Mouse (Mus musculus) kidney, postnatal 0 days (tissue): ENCODE data around the gene Rnf215. TPM values are rescaled to one million over a fixed set of nuclear protein-coding genes. Genes with fewer than 3 reads are reported as not detected.
"Not testable (repeated sequence)": the region's sequence is repeated elsewhere in the genome, so short reads cannot be mapped to it uniquely, and the experiment has no call there.

Experiments
- ATAC-seq: fragments of 200-750 bp; cut with Nextera tagmentation; replicated peaks from 2 replicates; pipeline ENCODE4 v1.8.0; 2017; ENCODE audit warnings: low read depth, moderate number of reproducible peaks, moderate TSS enrichment, moderate library complexity; ENCODE audit not compliant: low FRiP score
- DNase-seq: peaks from one replicate; pipeline ENCODE4 v3.0.0-alpha.2; 2016; ENCODE audit warnings: low spot score
- H3K27ac ChIP-seq: fragments of 300-500 bp; sonication (generic); 2 replicates; pipeline ENCODE4 v1.5.1; 2014; ENCODE audit warnings: mild to moderate bottlenecking
- H3K27me3 ChIP-seq: fragments of 300-500 bp; sonication (generic); 2 replicates; pipeline ENCODE4 v1.6.1; 2014; ENCODE audit warnings: low read length, mixed read lengths; ENCODE audit not compliant: insufficient read depth
- H3K36me3 ChIP-seq: fragments of 300-500 bp; sonication (generic); 2 replicates; pipeline ENCODE4 v1.6.1; 2014; ENCODE audit warnings: low read length, mixed read lengths; ENCODE audit not compliant: insufficient read depth
- H3K4me1 ChIP-seq: fragments of 300-500 bp; sonication (generic); replicated peaks from 2 replicates; pipeline ENCODE4 v1.6.1; 2014; ENCODE audit warnings: antibody characterized with exemption, low read length, mixed read lengths; ENCODE audit not compliant: insufficient read depth
- H3K4me2 ChIP-seq: fragments of 300-500 bp; sonication (generic); 2 replicates; pipeline ENCODE4 v1.6.1; 2014; ENCODE audit warnings: mild to moderate bottlenecking, low read length, moderate library complexity, mixed read lengths
- H3K4me3 ChIP-seq: fragments of 300-500 bp; sonication (generic); replicated peaks from 2 replicates; pipeline ENCODE4 v1.5.1; 2014; ENCODE audit warnings: low read depth, low read length
- H3K9ac ChIP-seq: fragments of 300-500 bp; sonication (generic); 2 replicates; pipeline ENCODE4 v1.6.1; 2014; ENCODE audit warnings: low read depth, low read length
- H3K9me3 ChIP-seq: fragments of 300-500 bp; sonication (generic); replicated peaks from 2 replicates; pipeline ENCODE4 v1.6.1; 2016; ENCODE audit warnings: low read length, inconsistent platforms, mixed read lengths
- CTCF ChIP-seq: IDR thresholded peaks from 2 replicates; pipeline ENCODE4 v1.5.1; 2016; ENCODE audit warnings: antibody characterized with exemption, low read depth, mild to moderate bottlenecking, moderate library complexity
- WGBS: fragments of 180-500 bp; shearing (Covaris S2); extraction: QIAGEN DNeasy Blood & Tissue Kit; methylation state at CpG from one replicate; pipeline ENCODE4 v1.1.7; 2014; 5-methylcytosine and 5-hydroxymethylcytosine counted together
- microRNA-seq: library from miRNA; unstranded; fragments of <30 nt; microRNA quantifications from one replicate; pipeline ENCODE4, GENCODE M21; 2016
- polyA plus RNA-seq: library from polyadenylated mRNA; unstranded; fragments of >200 nt; fragmentation: Nextera tagmentation; extraction: Ambion mirVana; gene quantifications from 2 replicates; pipeline ENCODE4 v1.2.1, GENCODE M21; 2015

The Rnf215 gene
- polyA plus RNA-seq, 1 experiment from 2014 or later, result 29.8 TPM

GRCm38 (mm10) chr11:4184251-4184952 is 49.4 kb downstream of the Rnf215 start:
- ATAC-seq (no peak), DNase-seq (no peak)
- 60% methylated on average over 4 of the region's 4 CpGs for WGBS
- Histone ChIP-seq H3K4me2 (no peak overlapping the region), H3K9me3 (no peaks in the 10 kb centered on the region), H3K27ac (no peak overlapping the region), H3K4me1 (peaks cover 14% of the 10 kb centered on the region), H3K9ac (no peak overlapping the region), H3K36me3 (peaks cover 28% of the 10 kb centered on the region), H3K27me3 (no peaks in the 10 kb centered on the region), H3K4me3 (no peak overlapping the region)
- TF ChIP-seq CTCF, result peak; percentile 40; the same call in 1 of the 2 replicates

GRCm38 (mm10) chr11:4185480-4185879 is 50.5 kb downstream of the Rnf215 start:
- peaks cover 17% of the 10 kb centered on the region for H3K4me1 ChIP-seq
- H3K9me3 ChIP-seq, ATAC-seq, H3K9ac ChIP-seq, DNase-seq, H3K27ac ChIP-seq, H3K4me3 ChIP-seq, H3K27me3 ChIP-seq, H3K4me2 ChIP-seq: not testable (repeated sequence)
- 94% methylated on average over 6 of the region's 6 CpGs for whole genome bisulfite sequencing
- peaks cover 18% of the 10 kb centered on the region for H3K36me3 ChIP-seq

GRCm38 (mm10) chr11:4186486-4187317 is 51.7 kb downstream of the Rnf215 start, which contains the start of gene Tbc1d10a:
Gene Tbc1d10a (plus strand): TSS chr11:4186789.
- peak within 1 kb of the TSS; percentile 95 for H3K4me2 ChIP-seq
- H3K36me3 ChIP-seq, result 0 out of 2 replicates have a peak, but pooled peaks cover 6% of the 10 kb centered on the region
- DNase-seq, result peak; percentile 99
- ATAC-seq, result peak; percentile 98
- TF ChIP-seq CTCF, result peak; percentile 15; the same call in 1 of the 2 replicates
- peaks cover 21% of the 10 kb centered on the region for H3K4me1 ChIP-seq
- H3K9ac ChIP-seq, result peak within 1 kb of the TSS; percentile 94
- peak within 1 kb of the TSS; percentile 78 for H3K27ac ChIP-seq
- H3K27me3 ChIP-seq, result no peaks in the 10 kb centered on the region
- WGBS, result under 1% methylated on average over 71 of the region's 71 CpGs
- H3K9me3 ChIP-seq, result no peaks in the 10 kb centered on the region
- H3K4me3 ChIP-seq, result peak within 1 kb of the TSS; percentile 88

GRCm38 (mm10) chr11:4187318-4187700 is 52.3 kb downstream of the Rnf215 start:
- H3K4me2 ChIP-seq, result peak overlapping the region; percentile 95
- no peak for TF ChIP-seq CTCF
- H3K4me3 ChIP-seq, result peak overlapping the region; percentile 88
- H3K4me1 ChIP-seq, result peaks cover 21% of the 10 kb centered on the region
- ATAC-seq (no peak), DNase-seq (no peak)
- H3K36me3 ChIP-seq, result 0 out of 2 replicates have a peak, but pooled peaks cover 4% of the 10 kb centered on the region
- no peaks in the 10 kb centered on the region for H3K9me3 ChIP-seq
- H3K27ac ChIP-seq, result peak overlapping the region; percentile 78; the same call in 1 of the 2 replicates
- H3K27me3 ChIP-seq, result no peaks in the 10 kb centered on the region
- 12% methylated on average over 9 of the region's 9 CpGs for WGBS
- peak overlapping the region; percentile 94 for H3K9ac ChIP-seq

GRCm38 (mm10) chr11:4189182-4189581 is 54.2 kb downstream of the Rnf215 start:
- DNase-seq (no peak), ATAC-seq (peak; percentile 30)
- Histone ChIP-seq H3K27ac (peak overlapping the region; percentile 14; the same call in 1 of the 2 replicates), H3K9me3 (no peaks in the 10 kb centered on the region), H3K4me2 (no peak overlapping the region), H3K4me3 (no peak overlapping the region), H3K36me3 (0 out of 2 replicates have a peak, but pooled peaks cover 2% of the 10 kb centered on the region), H3K27me3 (no peaks in the 10 kb centered on the region), H3K4me1 (peaks cover 21% of the 10 kb centered on the region), H3K9ac (no peak overlapping the region)
- 76% methylated on average over 6 of the region's 6 CpGs for WGBS
- TF ChIP-seq CTCF, result no peak

- ATAC-seq (no peak), DNase-seq (no peak)
- Histone ChIP-seq H3K27me3 (no peaks in the 10 kb centered on the region), H3K4me2 (no peak overlapping the region), H3K4me1 (peaks cover 21% of the 10 kb centered on the region), H3K9me3 (no peaks in the 10 kb centered on the region), H3K9ac (no peak overlapping the region), H3K27ac (no peak overlapping the region), H3K4me3 (no peak overlapping the region), H3K36me3 (0 out of 2 replicates have a peak, but pooled peaks cover 2% of the 10 kb centered on the region)
- no peak for TF ChIP-seq CTCF
- WGBS, result 70% methylated on average over 3 of the region's 3 CpGs
Observed at GRCm38 (mm10) chr11:4190677-4191076, 55.7 kb downstream of the Rnf215 start.

Small RNA genes within 50 kb of the gene (microRNA-seq; reads per million reads assigned to microRNA genes)
- 1.0 reads per million for gene Mir3060

Other genes starting within 250 kb of the Rnf215 start
- 0.42 and 0.45 TPM in 2 replicates for gene 4921536K21Rik, start 240.1 kb upstream of the Rnf215 start, polyA plus RNA-seq
- gene Dusp18, start 240.0 kb upstream of the Rnf215 start, polyA plus RNA-seq, result 10.1 and 10.7 TPM in 2 replicates
- 6.6 and 6.9 TPM in 2 replicates for gene Slc35e4, start 220.5 kb upstream of the Rnf215 start, polyA plus RNA-seq
- 233 and 274 TPM in 2 replicates for gene Tcn2, start 203.0 kb upstream of the Rnf215 start, polyA plus RNA-seq
- gene Pes1, start 171.2 kb upstream of the Rnf215 start, polyA plus RNA-seq, result 55.0 and 61.7 TPM in 2 replicates
- 0.61 and 1.2 TPM in 2 replicates for gene 4930556J24Rik, start 158.4 kb upstream of the Rnf215 start, polyA plus RNA-seq
- 26.2 and 30.3 TPM in 2 replicates for gene Gal3st1, start 151.6 kb upstream of the Rnf215 start, polyA plus RNA-seq
- gene Sec14l4, start 103.7 kb upstream of the Rnf215 start, polyA plus RNA-seq, result not detected in 2 replicates
- not detected in 2 replicates for gene Sec14l3, start 70.4 kb upstream of the Rnf215 start, polyA plus RNA-seq
- gene Mtfp1, start 39.8 kb upstream of the Rnf215 start, polyA plus RNA-seq, result 18.6 and 19.9 TPM in 2 replicates
- 1.3 and 1.4 TPM in 2 replicates for gene Sec14l2, start 11.8 kb upstream of the Rnf215 start, polyA plus RNA-seq
- gene Ccdc157, start 25.1 kb downstream of the Rnf215 start, polyA plus RNA-seq, result 5.9 and 6.0 TPM in 2 replicates
- 31.2 and 31.3 TPM in 2 replicates for gene Sf3a1, start 25.1 kb downstream of the Rnf215 start, polyA plus RNA-seq
- gene Tbc1d10a, start 51.6 kb downstream of the Rnf215 start, polyA plus RNA-seq, result 40.6 and 41.1 TPM in 2 replicates
- 6.5 and 6.7 TPM in 2 replicates for gene Castor1, start 83.0 kb downstream of the Rnf215 start, polyA plus RNA-seq
- 0.09 and 0.11 TPM in 2 replicates for gene Osm, start 101.2 kb downstream of the Rnf215 start, polyA plus RNA-seq
- gene Lif, start 122.4 kb downstream of the Rnf215 start, polyA plus RNA-seq, result 0.11 and 0.24 TPM in 2 replicates